Mouse (Mus musculus) forebrain, embryonic 13.5 days (tissue): ENCODE results near the gene Arfgef2. TPM values are rescaled to one million over a fixed set of nuclear protein-coding genes. Genes with fewer than 3 reads are reported as not detected.

ENCODE experiments used
- ATAC-seq: fragments of 200-750 bp; cut with Nextera tagmentation; 2 replicates; pipeline ENCODE4 v1.8.0; 2017
- H3K27ac ChIP-seq: fragments of 300-500 bp; sonication (generic); 2 replicates; pipeline ENCODE4 v1.5.1; 2015; ENCODE audit warnings: inconsistent platforms, mild to moderate bottlenecking, moderate library complexity
- H3K27me3 ChIP-seq: fragments of 300-500 bp; sonication (generic); 2 replicates; pipeline ENCODE4 v1.6.1; 2015; ENCODE audit warnings: mild to moderate bottlenecking, inconsistent platforms
- H3K36me3 ChIP-seq: fragments of 300-500 bp; sonication (generic); 2 replicates; pipeline ENCODE4 v1.6.1; 2015; ENCODE audit warnings: mild to moderate bottlenecking, inconsistent platforms; ENCODE audit not compliant: poor library complexity, severe bottlenecking
- H3K4me1 ChIP-seq: fragments of 300-500 bp; sonication (generic); 2 replicates; pipeline ENCODE4 v1.6.1; 2015; ENCODE audit warnings: inconsistent platforms
- H3K4me2 ChIP-seq: fragments of 300-500 bp; sonication (generic); 2 replicates; pipeline ENCODE4 v1.6.1; 2015; ENCODE audit warnings: inconsistent platforms, mild to moderate bottlenecking, moderate library complexity
- H3K4me3 ChIP-seq: fragments of 300-500 bp; sonication (generic); 2 replicates; pipeline ENCODE4 v1.5.1; 2015; ENCODE audit warnings: mild to moderate bottlenecking, inconsistent platforms
- H3K9ac ChIP-seq: fragments of 300-500 bp; sonication (generic); 2 replicates; pipeline ENCODE4 v1.6.1; 2015; ENCODE audit warnings: mild to moderate bottlenecking, inconsistent platforms
- H3K9me3 ChIP-seq: fragments of 300-500 bp; sonication (generic); replicated peaks from 2 replicates; pipeline ENCODE4 v1.6.1; 2016; ENCODE audit warnings: inconsistent platforms
- whole genome bisulfite sequencing: fragments of 180-500 bp; shearing (Covaris S2); methylation state at CpG from one replicate; pipeline ENCODE4 v1.1.7; 2015; 5-methylcytosine and 5-hydroxymethylcytosine counted together
- polyA plus RNA-seq: library from polyadenylated mRNA; unstranded; fragments of >200 nt; fragmentation: Nextera tagmentation; extraction: Ambion mirVana; gene quantifications from 2 replicates; pipeline ENCODE4 v1.2.1, GENCODE M21; 2015

The Arfgef2 gene
- polyA plus RNA-seq, 1 experiment from 2014 or later = 2.0 TPM

- H3K4me2 ChIP-seq = no peak overlapping the region
- no peaks in the 10 kb centered on the region for H3K9me3 ChIP-seq
- H3K4me3 ChIP-seq = no peak overlapping the region
- ATAC-seq = no peak
- H3K27me3 ChIP-seq = no peaks in the 10 kb centered on the region
- no peak overlapping the region for H3K27ac ChIP-seq
- peaks cover 88% of the 10 kb centered on the region for H3K36me3 ChIP-seq
- no peak overlapping the region for H3K9ac ChIP-seq
- 62% methylated on average over 5 of the region's 5 CpGs for WGBS
- no peaks in the 10 kb centered on the region for H3K4me1 ChIP-seq
These were observed 129.0 kb downstream of the Arfgef2 start for GRCm38 (mm10) chr2:166934416-166934815.

- ATAC-seq = no peak
- WGBS = 94% methylated on average over 7 of the region's 7 CpGs
These were observed 130.2 kb downstream of the Arfgef2 start for GRCm38 (mm10) chr2:166935582-166935981.

GRCm38 (mm10) chr2:166936166-166936565 lies 130.8 kb downstream of the Arfgef2 start:
- H3K4me1 ChIP-seq = no peaks in the 10 kb centered on the region
- H3K27ac ChIP-seq = no peak overlapping the region
- WGBS = 99% methylated on average over 2 of the region's 2 CpGs
- H3K9me3 ChIP-seq = no peaks in the 10 kb centered on the region
- no peak overlapping the region for H3K4me2 ChIP-seq
- peaks cover 84% of the 10 kb centered on the region for H3K36me3 ChIP-seq
- H3K9ac ChIP-seq = no peak overlapping the region
- H3K4me3 ChIP-seq = no peak overlapping the region
- no peaks in the 10 kb centered on the region for H3K27me3 ChIP-seq
- no peak for ATAC-seq

More at GRCm38 (mm10) chr2:166935582-166935981, 130.2 kb downstream of the Arfgef2 start:
- no peak overlapping the region for H3K9ac ChIP-seq
- H3K4me2 ChIP-seq = no peak overlapping the region
- no peaks in the 10 kb centered on the region for H3K27me3 ChIP-seq
- H3K4me1 ChIP-seq = no peaks in the 10 kb centered on the region
- peaks cover 84% of the 10 kb centered on the region for H3K36me3 ChIP-seq
- H3K4me3 ChIP-seq = no peak overlapping the region
- no peak overlapping the region for H3K27ac ChIP-seq
- H3K9me3 ChIP-seq = no peaks in the 10 kb centered on the region

GRCm38 (mm10) chr2:166943146-166943545 lies 137.8 kb downstream of the Arfgef2 start:
- Histone ChIP-seq H3K36me3 (peaks cover 89% of the 10 kb centered on the region), H3K27ac (no peak overlapping the region), H3K4me2 (no peak overlapping the region), H3K4me3 (no peak overlapping the region), H3K9ac (no peak overlapping the region), H3K27me3 (no peaks in the 10 kb centered on the region), H3K9me3 (no peaks in the 10 kb centered on the region), H3K4me1 (no peaks in the 10 kb centered on the region)
- ATAC-seq = no peak
- 93% methylated on average over 2 of the region's 2 CpGs for WGBS

- 89% methylated on average over 1 of the region's 1 CpGs for WGBS
- no peak for ATAC-seq
These were observed 139.0 kb downstream of the Arfgef2 start for GRCm38 (mm10) chr2:166944346-166944745.

DNA sequence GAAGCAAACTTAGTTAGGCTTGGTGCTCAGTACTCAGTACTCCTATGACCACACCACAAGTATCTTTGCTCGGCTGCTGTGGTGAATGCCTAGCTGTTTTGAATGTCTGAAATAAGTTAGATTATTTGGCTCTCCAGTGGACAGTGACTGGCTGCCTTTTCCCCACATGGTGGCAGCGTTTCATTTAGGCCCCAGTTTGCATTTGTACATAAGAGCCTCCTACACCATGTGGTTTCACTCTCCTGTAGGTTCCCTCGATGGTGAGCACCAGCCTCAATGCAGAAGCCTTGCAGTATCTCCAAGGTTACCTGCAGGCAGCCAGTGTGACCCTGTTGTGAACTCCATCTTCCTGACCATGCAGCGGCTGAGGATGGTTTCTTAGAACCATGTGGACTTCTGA lies 140.1 kb downstream of the Arfgef2 start:
- H3K27ac ChIP-seq = no peak overlapping the region
- peaks cover 96% of the 10 kb centered on the region for H3K36me3 ChIP-seq
- H3K9ac ChIP-seq = no peak overlapping the region
- no peaks in the 10 kb centered on the region for H3K9me3 ChIP-seq
- no peaks in the 10 kb centered on the region for H3K27me3 ChIP-seq
- WGBS = 68% methylated on average over 4 of the region's 4 CpGs
- no peak overlapping the region for H3K4me3 ChIP-seq
- H3K4me2 ChIP-seq = no peak overlapping the region
- no peak for ATAC-seq
- no peaks in the 10 kb centered on the region for H3K4me1 ChIP-seq

More at GRCm38 (mm10) chr2:166944346-166944745, 139.0 kb downstream of the Arfgef2 start:
- H3K27ac ChIP-seq = no peak overlapping the region
- no peak overlapping the region for H3K4me2 ChIP-seq
- no peak overlapping the region for H3K4me3 ChIP-seq
- H3K9ac ChIP-seq = no peak overlapping the region
- H3K4me1 ChIP-seq = no peaks in the 10 kb centered on the region
- no peaks in the 10 kb centered on the region for H3K27me3 ChIP-seq
- no peaks in the 10 kb centered on the region for H3K9me3 ChIP-seq
- H3K36me3 ChIP-seq = peaks cover 89% of the 10 kb centered on the region

Other genes with a start within 250 kb of the Arfgef2 start
- 28.6 and 32.7 TPM in 2 replicates for gene Prex1, start 91.8 kb upstream of the Arfgef2 start, polyA plus RNA-seq
- 6.7 and 10.9 TPM in 2 replicates for gene Trp53rkb, start 13.1 kb upstream of the Arfgef2 start, polyA plus RNA-seq
- 122 and 134 TPM in 2 replicates for gene Cse1l, start 100.5 kb downstream of the Arfgef2 start, polyA plus RNA-seq
- gene Stau1, start 190.7 kb downstream of the Arfgef2 start, polyA plus RNA-seq = 107 and 111 TPM in 2 replicates
- 46.7 and 50.0 TPM in 2 replicates for gene Ddx27, start 209.6 kb downstream of the Arfgef2 start, polyA plus RNA-seq